Mouse (Mus musculus): ENCODE measurements around the gene Dcx. TPM values are rescaled to one million over a fixed set of nuclear protein-coding genes. Genes with fewer than 3 reads are reported as not detected.

The Dcx gene
- total and polyA plus RNA-seq, 3 experiments: not detected

GRCm38 (mm10) chrX:143931400-143932185 is 1.5 kb downstream of the Dcx start:
- Histone ChIP-seq H3K4me1 (ENCODE audit: control insufficient read depth in 1 of 2, insufficient read depth in 2 of 2, low read length in 2 of 2) (no peaks in the 10 kb centered on the region), H3K4me3 (ENCODE audit: control insufficient read depth in 1 of 2, insufficient read depth in 1 of 2, low read depth in 2 of 2, low read length in 2 of 2) (no peak overlapping the region), H3K9me3 (replicated peaks; ENCODE audit: insufficient read depth, low read length) (no peaks in the 10 kb centered on the region), H3K27me3 (ENCODE audit: control insufficient read depth in 1 of 2, insufficient read depth in 2 of 2, low read length in 2 of 2) (no peaks in the 10 kb centered on the region), H3K36me3 (ENCODE audit: control insufficient read depth in 1 of 2, insufficient read depth in 2 of 2, low read length in 2 of 2) (no peaks in the 10 kb centered on the region), H3K79me2 (ENCODE audit: control insufficient read depth, insufficient read depth, low read length, poor library complexity) (no peaks in the 10 kb centered on the region), H3K27ac (ENCODE audit: control insufficient read depth, low read depth, low read length) (no peak overlapping the region), H3K9ac (ENCODE audit: control insufficient read depth, low read depth, low read length, poor library complexity, severe bottlenecking) (no peak overlapping the region)
- TF ChIP-seq SIN3A (IDR thresholded peaks at IDR 0.05; ENCODE audit: low read length) (no peak), CTCF (IDR thresholded peaks at IDR 0.05 in 2 of 3, conservative IDR thresholded peaks at IDR 0.05 in 1 of 3; ENCODE audit: control insufficient read depth in 1 of 3, insufficient read depth in 1 of 3, low read depth in 2 of 3, low read length in 3 of 3, poor library complexity in 1 of 3, severe bottlenecking in 1 of 3) (no peak), ZC3H11A (IDR thresholded peaks at IDR 0.05; ENCODE audit: low read depth, low read length) (no peak), KAT2A (conservative IDR thresholded peaks at IDR 0.05; ENCODE audit: low read depth, low read length) (no peak), RCOR1 (IDR thresholded peaks at IDR 0.05; ENCODE audit: low read depth, low read length) (no peak), POLR2AphosphoS5 (IDR thresholded peaks at IDR 0.05; ENCODE audit: borderline replicate concordance, low read depth, low read length) (no peak)
- DNase-seq (ENCODE audit: low read depth, low spot score): no peak

DNA sequence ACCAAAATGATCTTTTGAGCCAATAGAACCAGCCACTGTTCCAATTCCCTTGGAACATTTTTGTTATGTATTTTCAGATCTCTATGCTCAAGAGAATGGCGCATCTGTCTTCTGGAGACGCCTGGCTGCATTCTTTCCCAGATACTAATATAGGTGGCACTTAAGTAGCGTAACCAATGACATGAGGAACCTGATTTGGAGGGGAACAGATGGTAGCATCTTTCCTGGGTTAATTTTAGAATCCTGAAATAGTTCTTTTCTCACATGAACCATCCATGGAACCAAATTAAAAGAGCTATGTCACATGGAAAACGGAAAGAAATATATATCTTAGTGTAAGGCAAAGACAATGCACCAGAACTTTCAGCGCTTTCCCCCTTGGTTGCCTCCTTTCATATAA is 11.0 kb downstream of the Dcx start:
- H3K36me3 ChIP-seq (ENCODE audit: control insufficient read depth in 1 of 2, insufficient read depth in 2 of 2, low read length in 2 of 2): no peaks in the 10 kb centered on the region
- TF ChIP-seq RAD21 (IDR thresholded peaks at IDR 0.05; ENCODE audit: low read depth, low read length) (no peak), TAL1 (IDR thresholded peaks at IDR 0.05; ENCODE audit: low read length) (no peak), EP300 (IDR thresholded peaks at IDR 0.05; ENCODE audit: low read depth in 1 of 2, low read length in 2 of 2) (no peak), SMC3 (IDR thresholded peaks at IDR 0.05; ENCODE audit: low read depth, low read length) (no peak), SIN3A (IDR thresholded peaks at IDR 0.05; ENCODE audit: low read length) (no peak), TCF12 (IDR thresholded peaks at IDR 0.05; ENCODE audit: low read depth, low read length) (no peak), CHD2 (IDR thresholded peaks at IDR 0.05; ENCODE audit: low read length) (no peak), TBP (IDR thresholded peaks at IDR 0.05; ENCODE audit: low read depth, low read length) (no peak)
- no peaks in the 10 kb centered on the region for H3K27me3 ChIP-seq (ENCODE audit: control insufficient read depth in 1 of 2, insufficient read depth in 2 of 2, low read length in 2 of 2)
- H3K9me3 ChIP-seq (replicated peaks; ENCODE audit: insufficient read depth, low read length): no peaks in the 10 kb centered on the region
- H3K4me3 ChIP-seq (ENCODE audit: control insufficient read depth in 1 of 2, insufficient read depth in 1 of 2, low read depth in 2 of 2, low read length in 2 of 2): no peak overlapping the region
- no peaks in the 10 kb centered on the region for H3K79me2 ChIP-seq (ENCODE audit: control insufficient read depth, insufficient read depth, low read length, poor library complexity)
- DNase-seq (ENCODE audit: low read depth, low spot score): no peak
- H3K9ac ChIP-seq (ENCODE audit: control insufficient read depth, low read depth, low read length, poor library complexity, severe bottlenecking): no peak overlapping the region
- no peak overlapping the region for H3K27ac ChIP-seq (ENCODE audit: control insufficient read depth, low read depth, low read length)
- no peaks in the 10 kb centered on the region for H3K4me1 ChIP-seq (ENCODE audit: control insufficient read depth in 1 of 2, insufficient read depth in 2 of 2, low read length in 2 of 2)
